Mouse (Mus musculus) left cerebral cortex, adult 2 months (tissue): ENCODE results near the gene Jpt2. TPM values are rescaled to one million over a fixed set of nuclear protein-coding genes. Genes with fewer than 3 reads are reported as not detected.
"Not testable (repeated sequence)": the region's sequence is repeated elsewhere in the genome, so short reads cannot be mapped to it uniquely, and the experiment has no call there.

Experiments
- DNase-seq, 2 experiments: peaks; one replicate each; pipeline ENCODE4 v3.0.0; 2021 to 2022; ENCODE audit warnings: low spot score in 2 of 2, mixed read lengths in 1 of 2; ENCODE audit errors: extremely low spot score in 1 of 2
- H3K27ac ChIP-seq: fragments of 200-600 bp; 2 replicates; pipeline ENCODE4 v1.8.1; 2022
- H3K4me3 ChIP-seq: fragments of 200-600 bp; 2 replicates; pipeline ENCODE4 v1.8.1; 2022
- CTCF ChIP-seq: fragments of 200-600 bp; IDR thresholded peaks from 2 replicates; pipeline ENCODE4 v1.8.1; 2022; ENCODE audit warnings: antibody characterized with exemption, mild to moderate bottlenecking, moderate library complexity
- intact Hi-C: fragments of 180-260 bp; cut with DNase I; formaldehyde crosslinking; loops from one replicate; pipeline ENCODE4 v1.15.1; 2025
- long read RNA-seq, 2 experiments: library from polyadenylated mRNA; stranded (forward); transcript quantifications; one replicate each; pipeline ENCODE4 v2.0.0; 2021; ENCODE audit warnings: borderline mapping rate in 2 of 2
- total RNA-seq, 2 experiments: library from RNA; stranded (reverse); gene quantifications; 2 replicates each; pipeline ENCODE4 v1.2.3; 2021

Gene Jpt2
- 1 to 10 TPM; 5.3 to 6.9 TPM for total RNA-seq
- long read RNA-seq, experiment 1, partial matches to known transcripts = 0 of 4 reads
- long read RNA-seq, experiment 1, other reads (novel, unspliced or antisense) = 1 of 4 reads
- long read RNA-seq, experiment 2, partial matches to known transcripts = 0 of 3 reads
- long read RNA-seq, experiment 2, other reads (novel, unspliced or antisense) = 0 of 3 reads

GRCm38 (mm10) chr17:24960135-24960851 lies at the start of gene Jpt2:
Jpt2 (minus strand) TSS chr17:24960689.
- Histone ChIP-seq H3K4me3 (peak within 1 kb of the TSS; percentile 91), H3K27ac (peak within 1 kb of the TSS; percentile 53; the same call in 1 of the 2 replicates)
- intact Hi-C loops = no loop called here
- DNase-seq = peak; percentile 96 to 97
- TF ChIP-seq CTCF = peak; percentile 48

DNA sequence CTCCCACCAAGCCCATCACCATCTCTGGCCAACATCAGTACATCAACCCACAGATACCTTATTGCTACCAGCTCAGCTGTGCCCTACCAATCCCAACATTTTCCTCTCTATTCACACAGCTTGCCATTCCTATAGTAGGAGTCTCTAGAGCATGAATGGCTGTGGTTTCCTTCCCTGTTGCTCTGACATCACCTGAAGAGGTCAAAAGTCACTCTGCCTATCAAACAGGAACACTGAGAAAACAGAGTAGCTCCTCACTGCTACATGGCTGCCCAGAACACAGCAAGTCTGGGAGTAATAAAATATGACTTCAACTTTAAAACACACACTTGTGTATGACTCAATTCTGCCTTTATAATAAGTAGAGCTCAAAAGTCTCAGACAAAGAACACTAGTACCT lies 47.0 kb upstream of the Jpt2 start:
- H3K27ac ChIP-seq = no peak overlapping the region
- TF ChIP-seq CTCF = no peak
- H3K4me3 ChIP-seq = no peak overlapping the region
- intact Hi-C loops = no loop called here
- DNase-seq = no peak

DNA sequence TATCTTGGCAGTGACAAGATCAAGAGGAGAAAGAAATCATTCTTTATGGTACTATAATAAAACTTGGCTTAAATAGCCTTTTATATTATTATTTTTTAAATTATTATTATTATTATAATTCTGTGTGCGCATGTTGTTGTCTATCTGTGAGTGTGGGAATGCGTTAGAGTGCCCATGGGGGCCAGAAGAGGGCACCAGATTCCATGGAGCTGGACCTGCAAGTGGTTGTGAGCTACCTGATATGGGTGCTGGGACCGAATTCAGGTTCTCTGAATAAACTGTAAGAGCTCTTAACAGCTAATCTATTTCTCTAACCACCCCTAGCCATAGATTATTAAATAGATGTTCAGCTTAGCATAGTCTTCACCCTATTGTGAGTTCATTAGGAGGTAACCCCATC lies 44.6 kb upstream of the Jpt2 start:
- Histone ChIP-seq H3K4me3 (no peak overlapping the region), H3K27ac (no peak overlapping the region)
- no peak for DNase-seq
- intact Hi-C loops = no loop called here
- TF ChIP-seq CTCF = peak; percentile 6

- Histone ChIP-seq H3K27ac (no peak overlapping the region), H3K4me3 (no peak overlapping the region)
- DNase-seq = no peak
- intact Hi-C loops = no loop called here
- TF ChIP-seq CTCF = no peak
These were observed 34.2 kb upstream of the Jpt2 start for GRCm38 (mm10) chr17:24994721-24995120.

- H3K4me3 ChIP-seq = no peak overlapping the region
- no peak overlapping the region for H3K27ac ChIP-seq
- DNase-seq = peak; percentile 29 to 35
- intact Hi-C loops = no loop called here
- TF ChIP-seq CTCF = no peak
These were observed 26.7 kb upstream of the Jpt2 start for GRCm38 (mm10) chr17:24987221-24987620.

- Histone ChIP-seq H3K4me3 (peak overlapping the region; percentile 91), H3K27ac (no peak overlapping the region)
- TF ChIP-seq CTCF = no peak
- DNase-seq = no peak
- intact Hi-C loops = no loop called here
These were observed 595 bp upstream of the Jpt2 start for GRCm38 (mm10) chr17:24960852-24961715.

DNA sequence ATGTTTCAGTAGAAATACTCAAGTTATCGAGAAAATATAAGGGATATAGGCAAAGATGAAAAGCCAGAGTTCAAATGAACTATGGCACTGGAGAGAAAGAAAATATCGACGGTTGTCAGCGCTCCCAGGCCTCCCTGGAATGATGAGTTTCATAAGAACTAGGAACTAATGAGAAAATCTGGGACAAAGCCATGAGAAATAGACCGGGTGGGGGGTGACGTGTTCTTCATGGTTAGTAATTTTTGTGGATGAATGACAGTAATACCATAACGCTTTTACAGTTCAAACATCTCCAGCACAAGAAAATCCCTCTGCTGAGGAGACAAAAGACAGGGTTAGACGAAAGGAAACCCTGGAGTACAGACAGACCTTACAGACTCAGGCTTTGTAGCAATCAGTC lies 1.1 kb downstream of the Jpt2 start:
- TF ChIP-seq CTCF = no peak
- Histone ChIP-seq H3K27ac (no peak overlapping the region), H3K4me3 (peak overlapping the region; percentile 91; the same call in 1 of the 2 replicates)
- no peak for DNase-seq
- intact Hi-C loops = no loop called here

DNA sequence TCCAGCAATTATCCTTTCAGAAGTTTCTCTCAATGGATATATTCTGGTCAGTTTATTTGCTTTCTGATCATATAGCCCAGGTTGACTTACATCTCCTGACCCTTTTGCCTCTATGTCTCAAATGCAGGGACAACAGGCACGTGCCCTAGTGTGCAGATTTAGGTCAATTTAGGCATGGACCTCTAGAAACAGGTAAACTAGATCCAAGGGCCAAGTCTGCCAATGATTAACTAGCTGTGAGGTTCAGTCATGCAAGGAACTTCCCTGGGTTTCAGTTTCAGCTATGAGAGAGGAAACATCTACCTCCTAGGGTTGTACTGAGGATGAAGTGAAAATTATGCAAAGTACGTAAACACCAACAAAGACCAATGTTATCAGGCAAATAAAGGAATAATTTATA lies 7.2 kb downstream of the Jpt2 start:
- no peak for DNase-seq
- intact Hi-C loops = no loop called here
- Histone ChIP-seq H3K4me3 (no peak overlapping the region), H3K27ac (no peak overlapping the region)
- no peak for TF ChIP-seq CTCF

- no peak for DNase-seq
- intact Hi-C loops = no loop called here
- Histone ChIP-seq H3K27ac (no peak overlapping the region), H3K4me3 (no peak overlapping the region)
- no peak for TF ChIP-seq CTCF
These were observed 9.8 kb downstream of the Jpt2 start for GRCm38 (mm10) chr17:24950671-24951070.

DNA sequence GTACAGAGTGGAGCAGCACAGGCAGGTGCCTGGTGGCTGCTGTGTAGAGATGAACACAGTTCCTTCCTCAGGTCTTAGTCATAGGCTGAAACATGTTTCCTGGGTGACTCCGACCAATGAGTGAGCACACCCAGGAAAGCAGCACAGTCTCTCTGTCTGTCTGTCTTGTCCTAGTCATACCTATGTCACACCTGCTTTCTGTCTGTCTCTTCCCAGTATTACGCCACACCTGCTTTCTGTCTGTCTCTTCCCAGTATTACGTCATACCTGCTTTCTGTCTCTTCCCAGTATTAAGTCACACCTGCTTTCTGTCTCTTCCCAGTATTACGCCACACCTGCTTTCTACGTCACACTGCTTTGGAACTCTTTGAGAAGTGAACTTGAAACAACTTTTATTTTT lies 12.3 kb downstream of the Jpt2 start:
- no peak for TF ChIP-seq CTCF
- intact Hi-C loops = no loop called here
- Histone ChIP-seq H3K4me3 (no peak overlapping the region), H3K27ac (no peak overlapping the region)
- no peak for DNase-seq

DNA sequence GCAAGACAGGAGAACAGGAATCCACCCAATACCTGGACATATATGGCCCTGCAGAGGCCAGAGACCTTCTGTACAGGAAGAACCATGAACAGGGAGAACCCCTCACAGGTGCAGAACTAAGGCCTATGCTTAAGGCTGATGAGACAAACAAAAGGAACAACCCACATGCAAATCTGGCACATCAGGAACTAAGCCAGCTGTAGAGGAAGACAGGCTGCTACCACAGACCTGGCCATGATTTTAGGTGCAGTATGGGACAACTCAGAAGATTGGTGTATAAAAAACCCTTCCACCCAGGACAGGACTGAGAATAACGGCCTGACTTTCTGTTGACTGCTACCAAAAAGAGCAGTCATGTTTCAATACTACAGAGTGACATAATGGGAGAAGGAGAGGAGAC lies 16.9 kb downstream of the Jpt2 start:
- intact Hi-C loops = loop anchor here (2.0 kb wide), 1 partner anchor 73 kb away; the partner anchor contains the start of gene Ift140

GRCm38 (mm10) chr17:24943036-24943435 lies 17.5 kb downstream of the Jpt2 start:
- no peak overlapping the region for H3K4me3 ChIP-seq
- no peak for TF ChIP-seq CTCF
- intact Hi-C loops = loop anchor here (2.0 kb wide), 1 partner anchor 74 kb away; the partner anchor contains the start of gene Ift140
- H3K27ac ChIP-seq = peak overlapping the region; percentile 66; the same call in 1 of the 2 replicates
- DNase-seq = peak; percentile 27 to 54

More for the DNA sequence above, 16.9 kb downstream of the Jpt2 start:
- DNase-seq, H3K4me3 ChIP-seq: not testable (repeated sequence)
- H3K27ac ChIP-seq = peak overlapping the region; percentile 66; the same call in 1 of the 2 replicates
